Mouse (Mus musculus) intestine, postnatal 0 days (tissue): ENCODE measurements around the gene Il18. TPM values are rescaled to one million over a fixed set of nuclear protein-coding genes. Genes with fewer than 3 reads are reported as not detected.

Experiments used
- ATAC-seq: fragments of 200-750 bp; cut with Nextera tagmentation; 2 replicates; pipeline ENCODE4 v1.8.0; 2017; ENCODE audit warnings: mild to moderate bottlenecking, moderate TSS enrichment, moderate library complexity
- H3K27ac ChIP-seq: fragments of 300-500 bp; sonication (generic); 2 replicates; pipeline ENCODE4 v1.5.1; 2014; ENCODE audit warnings: mild to moderate bottlenecking, low read depth, low read length, moderate library complexity
- H3K27me3 ChIP-seq: fragments of 300-500 bp; sonication (generic); replicated peaks from 2 replicates; pipeline ENCODE4 v1.6.1; 2014; ENCODE audit warnings: low read length, mixed read lengths; ENCODE audit not compliant: control insufficient read depth, insufficient read depth
- H3K36me3 ChIP-seq: fragments of 300-500 bp; sonication (generic); 2 replicates; pipeline ENCODE4 v1.6.1; 2014; ENCODE audit warnings: mild to moderate bottlenecking, moderate library complexity; ENCODE audit not compliant: control insufficient read depth, insufficient read depth
- H3K4me1 ChIP-seq: fragments of 300-500 bp; sonication (generic); replicated peaks from 2 replicates; pipeline ENCODE4 v1.6.1; 2014; ENCODE audit warnings: antibody characterized with exemption, low read length, mixed read lengths; ENCODE audit not compliant: control insufficient read depth, insufficient read depth
- H3K4me2 ChIP-seq: fragments of 300-500 bp; sonication (generic); replicated peaks from 2 replicates; pipeline ENCODE4 v1.6.1; 2014; ENCODE audit warnings: low read depth, mild to moderate bottlenecking, moderate library complexity
- H3K4me3 ChIP-seq: fragments of 300-500 bp; sonication (generic); 2 replicates; pipeline ENCODE4 v1.5.1; 2014; ENCODE audit warnings: low read depth, low read length
- H3K9ac ChIP-seq: fragments of 300-500 bp; sonication (generic); 2 replicates; pipeline ENCODE4 v1.6.1; 2014; ENCODE audit warnings: mild to moderate bottlenecking, low read depth, low read length
- H3K9me3 ChIP-seq: fragments of 300-500 bp; sonication (generic); 2 replicates; pipeline ENCODE4 v1.6.1; 2016; ENCODE audit warnings: mixed run types; ENCODE audit not compliant: control insufficient read depth
- CTCF ChIP-seq: sonication (generic); IDR thresholded peaks from 2 replicates; pipeline ENCODE4 v1.5.1; 2016; ENCODE audit warnings: low read depth, mild to moderate bottlenecking, control low read depth, antibody characterized with exemption, moderate library complexity
- WGBS: fragments of 180-500 bp; shearing (Covaris S2); extraction: QIAGEN DNeasy Blood & Tissue Kit; methylation state at CpG from one replicate; pipeline ENCODE4 v1.1.7; 2014; 5-methylcytosine and 5-hydroxymethylcytosine counted together
- polyA plus RNA-seq: library from polyadenylated mRNA; unstranded; fragments of >200 nt; fragmentation: Nextera tagmentation; extraction: Ambion mirVana; gene quantifications from 2 replicates; pipeline ENCODE4 v1.2.1, GENCODE M21; 2015

The Il18 gene
- polyA plus RNA-seq, 1 experiment from 2014 or later, result 57.3 TPM

GRCm38 (mm10) chr9:50521562-50521961 lies 33.1 kb upstream of the Il18 start:
- ATAC-seq, result no peak
- WGBS, result 52% methylated on average over 2 of the region's 2 CpGs
- H3K9me3 ChIP-seq, result no peaks in the 10 kb centered on the region
- no peak overlapping the region for H3K27ac ChIP-seq
- H3K4me3 ChIP-seq, result no peak overlapping the region
- no peaks in the 10 kb centered on the region for H3K27me3 ChIP-seq
- H3K9ac ChIP-seq, result no peak overlapping the region
- H3K4me2 ChIP-seq, result no peak overlapping the region
- no peaks in the 10 kb centered on the region for H3K4me1 ChIP-seq
- peaks cover 10% of the 10 kb centered on the region; the same call in 1 of the 2 replicates for H3K36me3 ChIP-seq
- peak; percentile 50 for TF ChIP-seq CTCF

GRCm38 (mm10) chr9:50522574-50522973 lies 32.1 kb upstream of the Il18 start:
- Histone ChIP-seq H3K36me3 (peaks cover 10% of the 10 kb centered on the region; the same call in 1 of the 2 replicates), H3K4me3 (no peak overlapping the region), H3K9ac (no peak overlapping the region), H3K4me1 (0 out of 2 replicates have a peak, but pooled peaks cover under 1% of the 10 kb centered on the region), H3K27me3 (no peaks in the 10 kb centered on the region), H3K4me2 (no peak overlapping the region), H3K9me3 (no peaks in the 10 kb centered on the region), H3K27ac (no peak overlapping the region)
- no peak for TF ChIP-seq CTCF
- 82% methylated on average over 5 of the region's 5 CpGs for WGBS
- ATAC-seq, result no peak

DNA sequence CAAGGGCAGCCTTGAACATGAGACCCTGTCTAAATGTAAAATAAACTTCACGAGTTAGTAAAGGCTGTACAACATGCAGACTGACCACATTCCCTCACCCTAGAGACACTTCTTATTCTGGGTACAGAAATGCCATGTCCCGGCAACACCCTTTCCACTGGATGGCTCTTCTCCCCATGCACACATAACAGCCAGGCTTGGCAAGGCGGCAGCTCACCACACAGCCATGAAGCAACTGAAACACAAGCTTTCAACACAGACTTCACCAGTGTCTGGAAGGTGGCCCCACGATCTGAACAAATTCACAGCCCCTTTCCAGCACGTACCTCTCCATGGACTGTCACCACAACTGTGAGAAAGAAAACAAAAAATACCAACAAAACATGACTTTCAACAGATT lies 29.7 kb upstream of the Il18 start:
- no peak overlapping the region for H3K9ac ChIP-seq
- WGBS, result 90% methylated on average over 5 of the region's 5 CpGs
- H3K9me3 ChIP-seq, result no peaks in the 10 kb centered on the region
- H3K4me1 ChIP-seq, result 0 out of 2 replicates have a peak, but pooled peaks cover 5% of the 10 kb centered on the region
- no peak overlapping the region for H3K4me2 ChIP-seq
- H3K4me3 ChIP-seq, result no peak overlapping the region
- no peak for ATAC-seq
- no peaks in the 10 kb centered on the region for H3K27me3 ChIP-seq
- H3K27ac ChIP-seq, result no peak overlapping the region
- TF ChIP-seq CTCF, result no peak
- peaks cover 10% of the 10 kb centered on the region; the same call in 1 of the 2 replicates for H3K36me3 ChIP-seq

DNA sequence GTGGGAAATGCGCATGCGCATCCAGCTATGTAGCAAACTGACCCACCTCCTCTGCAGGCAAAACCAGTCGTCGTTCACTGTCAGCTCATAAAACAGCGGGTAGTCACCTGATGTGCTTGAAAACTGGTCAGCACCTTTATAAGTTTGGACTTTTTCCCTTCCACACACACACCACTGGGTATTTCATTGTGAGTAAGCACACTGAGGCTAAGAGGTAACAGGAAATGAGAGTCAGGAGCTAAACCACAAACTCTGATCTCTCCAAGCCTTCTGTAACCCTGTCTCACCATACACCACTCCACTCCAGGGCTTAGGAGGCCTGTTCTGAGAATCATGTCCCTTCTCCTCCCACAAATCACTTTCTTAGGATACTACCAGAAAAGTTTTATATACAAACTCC lies 29.0 kb upstream of the Il18 start:
- H3K4me3 ChIP-seq, result no peak overlapping the region
- H3K9ac ChIP-seq, result no peak overlapping the region
- TF ChIP-seq CTCF, result no peak
- H3K36me3 ChIP-seq, result peaks cover 9% of the 10 kb centered on the region; the same call in 1 of the 2 replicates
- WGBS, result 65% methylated on average over 5 of the region's 5 CpGs
- H3K9me3 ChIP-seq, result no peaks in the 10 kb centered on the region
- H3K27me3 ChIP-seq, result no peaks in the 10 kb centered on the region
- H3K27ac ChIP-seq, result no peak overlapping the region
- 0 out of 2 replicates have a peak, but pooled peaks cover 5% of the 10 kb centered on the region for H3K4me1 ChIP-seq
- no peak overlapping the region for H3K4me2 ChIP-seq
- no peak for ATAC-seq

- H3K27ac ChIP-seq, result no peak overlapping the region
- H3K27me3 ChIP-seq, result no peaks in the 10 kb centered on the region
- H3K4me3 ChIP-seq, result peak overlapping the region; percentile 62
- 28% methylated on average over 7 of the region's 7 CpGs for WGBS
- peak; percentile 3; the same call in 1 of the 2 replicates for ATAC-seq
- H3K4me1 ChIP-seq, result 0 out of 2 replicates have a peak, but pooled peaks cover 5% of the 10 kb centered on the region
- no peak for TF ChIP-seq CTCF
- H3K9me3 ChIP-seq, result no peaks in the 10 kb centered on the region
- peak overlapping the region; percentile 67 for H3K4me2 ChIP-seq
- no peaks in the 10 kb centered on the region for H3K36me3 ChIP-seq
- H3K9ac ChIP-seq, result peak overlapping the region; percentile 59
Measured at GRCm38 (mm10) chr9:50527860-50528259, 26.8 kb upstream of the Il18 start.

- H3K4me2 ChIP-seq, result peak within 1 kb of the TSS; percentile 67
- TF ChIP-seq CTCF, result peak; percentile 86
- no peaks in the 10 kb centered on the region for H3K36me3 ChIP-seq
- 0 out of 2 replicates have a peak, but pooled peaks cover 5% of the 10 kb centered on the region for H3K4me1 ChIP-seq
- WGBS, result under 1% methylated on average over 53 of the region's 54 CpGs
- peak; percentile 96 for ATAC-seq
- no peaks in the 10 kb centered on the region for H3K27me3 ChIP-seq
- H3K9ac ChIP-seq, result peak within 1 kb of the TSS; percentile 59
- H3K27ac ChIP-seq, result peak within 1 kb of the TSS; percentile 80
- no peaks in the 10 kb centered on the region for H3K9me3 ChIP-seq
- H3K4me3 ChIP-seq, result peak within 1 kb of the TSS; percentile 62
Measured at GRCm38 (mm10) chr9:50528293-50528892, 26.2 kb upstream of the Il18 start, which contains the start of gene Pts. Gene Pts (minus strand): TSS chr9:50528724.
